Mouse (Mus musculus) forebrain, embryonic 13.5 days (tissue): ENCODE results near the gene Fnbp1l. TPM values are rescaled to one million over a fixed set of nuclear protein-coding genes. Genes with fewer than 3 reads are reported as not detected.

Source experiments
- ATAC-seq: fragments of 200-750 bp; cut with Nextera tagmentation; 2 replicates; pipeline ENCODE4 v1.8.0; 2017
- H3K27ac ChIP-seq: fragments of 300-500 bp; sonication (generic); 2 replicates; pipeline ENCODE4 v1.5.1; 2015; ENCODE audit warnings: inconsistent platforms, mild to moderate bottlenecking, moderate library complexity
- H3K27me3 ChIP-seq: fragments of 300-500 bp; sonication (generic); 2 replicates; pipeline ENCODE4 v1.6.1; 2015; ENCODE audit warnings: mild to moderate bottlenecking, inconsistent platforms
- H3K36me3 ChIP-seq: fragments of 300-500 bp; sonication (generic); 2 replicates; pipeline ENCODE4 v1.6.1; 2015; ENCODE audit warnings: mild to moderate bottlenecking, inconsistent platforms; ENCODE audit not compliant: poor library complexity, severe bottlenecking
- H3K4me1 ChIP-seq: fragments of 300-500 bp; sonication (generic); 2 replicates; pipeline ENCODE4 v1.6.1; 2015; ENCODE audit warnings: inconsistent platforms
- H3K4me2 ChIP-seq: fragments of 300-500 bp; sonication (generic); 2 replicates; pipeline ENCODE4 v1.6.1; 2015; ENCODE audit warnings: inconsistent platforms, mild to moderate bottlenecking, moderate library complexity
- H3K4me3 ChIP-seq: fragments of 300-500 bp; sonication (generic); 2 replicates; pipeline ENCODE4 v1.5.1; 2015; ENCODE audit warnings: mild to moderate bottlenecking, inconsistent platforms
- H3K9ac ChIP-seq: fragments of 300-500 bp; sonication (generic); 2 replicates; pipeline ENCODE4 v1.6.1; 2015; ENCODE audit warnings: mild to moderate bottlenecking, inconsistent platforms
- H3K9me3 ChIP-seq: fragments of 300-500 bp; sonication (generic); replicated peaks from 2 replicates; pipeline ENCODE4 v1.6.1; 2016; ENCODE audit warnings: inconsistent platforms
- WGBS: fragments of 180-500 bp; shearing (Covaris S2); methylation state at CpG from one replicate; pipeline ENCODE4 v1.1.7; 2015; 5-methylcytosine and 5-hydroxymethylcytosine counted together
- polyA plus RNA-seq: library from polyadenylated mRNA; unstranded; fragments of >200 nt; fragmentation: Nextera tagmentation; extraction: Ambion mirVana; gene quantifications from 2 replicates; pipeline ENCODE4 v1.2.1, GENCODE M21; 2015

The Fnbp1l gene
- polyA plus RNA-seq, 1 experiment from 2014 or later: 181 TPM

- H3K27me3 ChIP-seq: no peaks in the 10 kb centered on the region
- H3K4me1 ChIP-seq: peaks cover 6% of the 10 kb centered on the region; the same call in 1 of the 2 replicates
- no peaks in the 10 kb centered on the region for H3K9me3 ChIP-seq
- 90% methylated on average over 10 of the region's 10 CpGs for WGBS
- H3K4me2 ChIP-seq: no peak overlapping the region
- no peak for ATAC-seq
- no peak overlapping the region for H3K27ac ChIP-seq
- no peak overlapping the region for H3K9ac ChIP-seq
- H3K36me3 ChIP-seq: no peaks in the 10 kb centered on the region
- no peak overlapping the region for H3K4me3 ChIP-seq
These were observed 9.0 kb upstream of the Fnbp1l start for GRCm38 (mm10) chr3:122628546-122628945.

- Histone ChIP-seq H3K4me3 (no peak overlapping the region), H3K9ac (no peak overlapping the region), H3K4me1 (peaks cover 6% of the 10 kb centered on the region; the same call in 1 of the 2 replicates), H3K36me3 (no peaks in the 10 kb centered on the region), H3K27ac (no peak overlapping the region), H3K9me3 (no peaks in the 10 kb centered on the region), H3K4me2 (no peak overlapping the region), H3K27me3 (no peaks in the 10 kb centered on the region)
- ATAC-seq: no peak
- 89% methylated on average over 6 of the region's 6 CpGs for WGBS
These were observed 8.3 kb upstream of the Fnbp1l start for GRCm38 (mm10) chr3:122627846-122628245.

- no peak overlapping the region for H3K27ac ChIP-seq
- no peaks in the 10 kb centered on the region for H3K36me3 ChIP-seq
- peaks cover 15% of the 10 kb centered on the region for H3K4me1 ChIP-seq
- H3K27me3 ChIP-seq: no peaks in the 10 kb centered on the region
- no peak overlapping the region for H3K4me3 ChIP-seq
- no peak for ATAC-seq
- H3K4me2 ChIP-seq: no peak overlapping the region
- 47% methylated on average over 6 of the region's 6 CpGs for WGBS
- no peak overlapping the region for H3K9ac ChIP-seq
- no peaks in the 10 kb centered on the region for H3K9me3 ChIP-seq
These were observed 5.1 kb upstream of the Fnbp1l start for GRCm38 (mm10) chr3:122624591-122624990.

GRCm38 (mm10) chr3:122620285-122620931 lies 893 bp upstream of the Fnbp1l start:
- Histone ChIP-seq H3K9me3 (no peaks in the 10 kb centered on the region), H3K4me3 (peak overlapping the region; percentile 97), H3K9ac (peak overlapping the region; percentile 100), H3K36me3 (no peaks in the 10 kb centered on the region), H3K27ac (peak overlapping the region; percentile 99), H3K4me1 (peaks cover 39% of the 10 kb centered on the region), H3K27me3 (no peaks in the 10 kb centered on the region), H3K4me2 (peak overlapping the region; percentile 73)
- WGBS: 1% methylated on average over 21 of the region's 21 CpGs
- peak; percentile 44 for ATAC-seq

GRCm38 (mm10) chr3:122619931-122620284 lies 393 bp upstream of the Fnbp1l start:
- peak overlapping the region; percentile 73 for H3K4me2 ChIP-seq
- peak; percentile 77 for ATAC-seq
- under 1% methylated on average over 20 of the region's 20 CpGs for WGBS

GRCm38 (mm10) chr3:122618402-122618801 lies 1.1 kb downstream of the Fnbp1l start:
- H3K4me2 ChIP-seq: peak overlapping the region; percentile 63
- ATAC-seq: no peak
- H3K4me1 ChIP-seq: peaks cover 49% of the 10 kb centered on the region
- peak overlapping the region; percentile 99 for H3K27ac ChIP-seq
- WGBS: under 1% methylated on average over 30 of the region's 30 CpGs
- no peaks in the 10 kb centered on the region for H3K27me3 ChIP-seq
- H3K36me3 ChIP-seq: no peaks in the 10 kb centered on the region
- H3K9me3 ChIP-seq: no peaks in the 10 kb centered on the region
- H3K4me3 ChIP-seq: peak overlapping the region; percentile 97
- peak overlapping the region; percentile 100 for H3K9ac ChIP-seq

More at GRCm38 (mm10) chr3:122619931-122620284, 393 bp upstream of the Fnbp1l start:
- Histone ChIP-seq H3K9me3 (no peaks in the 10 kb centered on the region), H3K36me3 (no peaks in the 10 kb centered on the region), H3K27me3 (no peaks in the 10 kb centered on the region), H3K4me1 (peaks cover 44% of the 10 kb centered on the region), H3K27ac (peak overlapping the region; percentile 99), H3K9ac (peak overlapping the region; percentile 100), H3K4me3 (peak overlapping the region; percentile 97)

GRCm38 (mm10) chr3:122617613-122618340 lies 1.7 kb downstream of the Fnbp1l start:
- H3K4me1 ChIP-seq: peaks cover 55% of the 10 kb centered on the region
- ATAC-seq: no peak
- H3K4me3 ChIP-seq: peak overlapping the region; percentile 97
- no peaks in the 10 kb centered on the region for H3K9me3 ChIP-seq
- H3K36me3 ChIP-seq: no peaks in the 10 kb centered on the region
- no peaks in the 10 kb centered on the region for H3K27me3 ChIP-seq
- peak overlapping the region; percentile 99 for H3K27ac ChIP-seq
- 43% methylated on average over 9 of the region's 9 CpGs for WGBS
- H3K9ac ChIP-seq: peak overlapping the region; percentile 100
- peak overlapping the region; percentile 63 for H3K4me2 ChIP-seq

GRCm38 (mm10) chr3:122612537-122612936 lies 7.0 kb downstream of the Fnbp1l start:
- no peak for ATAC-seq
- peaks cover 55% of the 10 kb centered on the region for H3K4me1 ChIP-seq
- 79% methylated on average over 6 of the region's 6 CpGs for WGBS

GRCm38 (mm10) chr3:122611761-122612160 lies 7.8 kb downstream of the Fnbp1l start:
- H3K36me3 ChIP-seq: no peaks in the 10 kb centered on the region
- no peak overlapping the region for H3K27ac ChIP-seq
- no peak overlapping the region for H3K9ac ChIP-seq
- WGBS: 90% methylated on average over 5 of the region's 5 CpGs
- no peaks in the 10 kb centered on the region for H3K9me3 ChIP-seq
- no peak overlapping the region for H3K4me2 ChIP-seq
- ATAC-seq: no peak
- H3K27me3 ChIP-seq: no peaks in the 10 kb centered on the region
- no peak overlapping the region for H3K4me3 ChIP-seq
- H3K4me1 ChIP-seq: peaks cover 47% of the 10 kb centered on the region

More at GRCm38 (mm10) chr3:122612537-122612936, 7.0 kb downstream of the Fnbp1l start:
- Histone ChIP-seq H3K9me3 (no peaks in the 10 kb centered on the region), H3K4me3 (no peak overlapping the region), H3K27ac (no peak overlapping the region), H3K36me3 (no peaks in the 10 kb centered on the region), H3K9ac (no peak overlapping the region), H3K27me3 (no peaks in the 10 kb centered on the region), H3K4me2 (no peak overlapping the region)

GRCm38 (mm10) chr3:122606105-122606801 lies 13.3 kb downstream of the Fnbp1l start:
- H3K27me3 ChIP-seq: no peaks in the 10 kb centered on the region
- no peak overlapping the region for H3K4me3 ChIP-seq
- no peak overlapping the region for H3K9ac ChIP-seq
- ATAC-seq: no peak
- WGBS: 89% methylated on average over 10 of the region's 10 CpGs
- no peak overlapping the region for H3K27ac ChIP-seq
- peaks cover 20% of the 10 kb centered on the region for H3K4me1 ChIP-seq
- no peak overlapping the region for H3K4me2 ChIP-seq
- H3K9me3 ChIP-seq: no peaks in the 10 kb centered on the region
- H3K36me3 ChIP-seq: peaks cover 5% of the 10 kb centered on the region; the same call in 1 of the 2 replicates

- Histone ChIP-seq H3K9me3 (no peaks in the 10 kb centered on the region), H3K4me2 (no peak overlapping the region), H3K4me3 (no peak overlapping the region), H3K36me3 (peaks cover 5% of the 10 kb centered on the region; the same call in 1 of the 2 replicates), H3K9ac (no peak overlapping the region), H3K27ac (no peak overlapping the region), H3K27me3 (no peaks in the 10 kb centered on the region), H3K4me1 (peaks cover 25% of the 10 kb centered on the region)
- ATAC-seq: no peak
- 80% methylated on average over 4 of the region's 4 CpGs for WGBS
These were observed 16.3 kb downstream of the Fnbp1l start for GRCm38 (mm10) chr3:122603229-122603628.

GRCm38 (mm10) chr3:122602370-122602769 lies 17.1 kb downstream of the Fnbp1l start:
- ATAC-seq: no peak
- Histone ChIP-seq H3K27me3 (no peaks in the 10 kb centered on the region), H3K4me3 (no peak overlapping the region), H3K4me1 (peaks cover 26% of the 10 kb centered on the region), H3K36me3 (peaks cover 8% of the 10 kb centered on the region; the same call in 1 of the 2 replicates), H3K4me2 (no peak overlapping the region), H3K27ac (no peak overlapping the region), H3K9ac (no peak overlapping the region), H3K9me3 (no peaks in the 10 kb centered on the region)
- 88% methylated on average over 1 of the region's 1 CpGs for WGBS
